Mouse (Mus musculus): ENCODE data around the gene Chsy1. TPM values are rescaled to one million over a fixed set of nuclear protein-coding genes. Genes with fewer than 3 reads are reported as not detected.

Chsy1 gene
- polyA plus RNA-seq, 1 experiment from 2014 or later: 24.0 TPM

GRCm38 (mm10) chr7:66109855-66110635, 730 bp downstream of the Chsy1 start:
- Histone ChIP-seq H3K9me3 (ENCODE audit: control insufficient read depth, low read length) (no peaks in the 10 kb centered on the region), H3K27me3 (ENCODE audit: control insufficient read depth, insufficient read depth, low read length) (no peaks in the 10 kb centered on the region), H3K27ac (replicated peaks in 1 of 2; ENCODE audit: control insufficient read depth in 1 of 2, insufficient read depth in 1 of 2, low read depth in 2 of 2, low read length in 2 of 2) (peak overlapping the region; percentile 63 to 91), H3K4me3 (ENCODE audit: control insufficient read depth in 1 of 2, insufficient read depth in 1 of 2, low read depth in 1 of 2, low read length in 2 of 2) (peak overlapping the region; percentile 84 to 96), H3K9ac (ENCODE audit: low read length) (peak overlapping the region; percentile 90), H3K36me3 (ENCODE audit: control insufficient read depth, insufficient read depth, low read length) (peaks cover 8% of the 10 kb centered on the region; the same call in 1 of the 2 replicates), H3K4me2 (ENCODE audit: low read length) (peak overlapping the region; percentile 96), H3K4me1 (ENCODE audit: control insufficient read depth in 2 of 2, insufficient read depth in 2 of 2, low read length in 2 of 2) (peaks cover 6 to 35% of the 10 kb centered on the region in 2 experiments)
- peak; percentile 54 for ATAC-seq (ENCODE audit: insufficient number of reproducible peaks, insufficient read depth, low FRiP score, low read depth)
- WGBS: under 1% methylated on average over 59 of the region's 77 CpGs

- Histone ChIP-seq H3K36me3 (ENCODE audit: control insufficient read depth, insufficient read depth, low read length) (peaks cover 8% of the 10 kb centered on the region; the same call in 1 of the 2 replicates), H3K9me3 (ENCODE audit: control insufficient read depth, low read length) (no peaks in the 10 kb centered on the region), H3K4me3 (ENCODE audit: control insufficient read depth in 1 of 2, insufficient read depth in 1 of 2, low read depth in 1 of 2, low read length in 2 of 2) (peak overlapping the region; percentile 84 to 96), H3K27me3 (ENCODE audit: control insufficient read depth, insufficient read depth, low read length) (no peaks in the 10 kb centered on the region), H3K27ac (replicated peaks in 1 of 2; ENCODE audit: control insufficient read depth in 1 of 2, insufficient read depth in 1 of 2, low read depth in 2 of 2, low read length in 2 of 2) (peak overlapping the region; percentile 63 to 91), H3K4me1 (ENCODE audit: control insufficient read depth in 2 of 2, insufficient read depth in 2 of 2, low read length in 2 of 2) (peaks cover 6 to 42% of the 10 kb centered on the region in 2 experiments), H3K9ac (ENCODE audit: low read length) (peak overlapping the region; percentile 90), H3K4me2 (ENCODE audit: low read length) (peak overlapping the region; percentile 96)
- no peak for ATAC-seq (ENCODE audit: insufficient number of reproducible peaks, insufficient read depth, low FRiP score, low read depth)
- WGBS: 2% methylated on average over 10 of the region's 10 CpGs
These were observed 1.4 kb downstream of the Chsy1 start for GRCm38 (mm10) chr7:66110636-66111112.

- peaks cover 10 to 47% of the 10 kb centered on the region in 2 experiments for H3K4me1 ChIP-seq (ENCODE audit: control insufficient read depth in 2 of 2, insufficient read depth in 2 of 2, low read length in 2 of 2)
- peak overlapping the region; percentile 84 to 96; a peak in 3 of 4 replicates for H3K4me3 ChIP-seq (ENCODE audit: control insufficient read depth in 1 of 2, insufficient read depth in 1 of 2, low read depth in 1 of 2, low read length in 2 of 2)
- peak overlapping the region; percentile 90 for H3K9ac ChIP-seq (ENCODE audit: low read length)
- H3K4me2 ChIP-seq (ENCODE audit: low read length): peak overlapping the region; percentile 96
- peak overlapping the region; percentile 28 to 91; a peak in 2 of 4 replicates for H3K27ac ChIP-seq (replicated peaks in 1 of 2; ENCODE audit: control insufficient read depth in 1 of 2, insufficient read depth in 1 of 2, low read depth in 2 of 2, low read length in 2 of 2)
- WGBS: 61% methylated on average over 10 of the region's 10 CpGs
- ATAC-seq (ENCODE audit: insufficient number of reproducible peaks, insufficient read depth, low FRiP score, low read depth): no peak
- no peaks in the 10 kb centered on the region for H3K27me3 ChIP-seq (ENCODE audit: control insufficient read depth, insufficient read depth, low read length)
- H3K9me3 ChIP-seq (ENCODE audit: control insufficient read depth, low read length): no peaks in the 10 kb centered on the region
- H3K36me3 ChIP-seq (ENCODE audit: control insufficient read depth, insufficient read depth, low read length): peaks cover 8% of the 10 kb centered on the region; the same call in 1 of the 2 replicates
These were observed 1.9 kb downstream of the Chsy1 start for GRCm38 (mm10) chr7:66111211-66111610.

- Histone ChIP-seq H3K27ac (replicated peaks in 1 of 2; ENCODE audit: control insufficient read depth in 1 of 2, insufficient read depth in 1 of 2, low read depth in 2 of 2, low read length in 2 of 2) (no peak overlapping the region), H3K9me3 (ENCODE audit: control insufficient read depth, low read length) (no peaks in the 10 kb centered on the region), H3K36me3 (ENCODE audit: control insufficient read depth, insufficient read depth, low read length) (peaks cover 8% of the 10 kb centered on the region; the same call in 1 of the 2 replicates), H3K27me3 (ENCODE audit: control insufficient read depth, insufficient read depth, low read length) (no peaks in the 10 kb centered on the region), H3K4me3 (ENCODE audit: control insufficient read depth in 1 of 2, insufficient read depth in 1 of 2, low read depth in 1 of 2, low read length in 2 of 2) (no peak overlapping the region), H3K4me1 (ENCODE audit: control insufficient read depth in 2 of 2, insufficient read depth in 2 of 2, low read length in 2 of 2) (peaks cover 19 to 54% of the 10 kb centered on the region in 2 experiments), H3K9ac (ENCODE audit: low read length) (no peak overlapping the region), H3K4me2 (ENCODE audit: low read length) (0 out of 2 replicates have a peak overlapping the region, but pooled peaks have one; percentile 19)
- WGBS: 80% methylated on average over 3 of the region's 3 CpGs
- ATAC-seq (ENCODE audit: insufficient number of reproducible peaks, insufficient read depth, low FRiP score, low read depth): no peak
These were observed 4.2 kb downstream of the Chsy1 start for GRCm38 (mm10) chr7:66113561-66113960.

GRCm38 (mm10) chr7:66115821-66116343, 6.6 kb downstream of the Chsy1 start:
- Histone ChIP-seq H3K4me1 (ENCODE audit: control insufficient read depth in 2 of 2, insufficient read depth in 2 of 2, low read length in 2 of 2) (peaks cover 22 to 67% of the 10 kb centered on the region in 2 experiments), H3K27me3 (ENCODE audit: control insufficient read depth, insufficient read depth, low read length) (no peaks in the 10 kb centered on the region), H3K9me3 (ENCODE audit: control insufficient read depth, low read length) (no peaks in the 10 kb centered on the region), H3K36me3 (ENCODE audit: control insufficient read depth, insufficient read depth, low read length) (peaks cover 8% of the 10 kb centered on the region; the same call in 1 of the 2 replicates), H3K9ac (ENCODE audit: low read length) (peak overlapping the region; percentile 19; the same call in 1 of the 2 replicates), H3K4me2 (ENCODE audit: low read length) (no peak overlapping the region), H3K27ac (replicated peaks in 1 of 2; ENCODE audit: control insufficient read depth in 1 of 2, insufficient read depth in 1 of 2, low read depth in 2 of 2, low read length in 2 of 2) (no peak overlapping the region), H3K4me3 (ENCODE audit: control insufficient read depth in 1 of 2, insufficient read depth in 1 of 2, low read depth in 1 of 2, low read length in 2 of 2) (no peak overlapping the region)
- ATAC-seq (ENCODE audit: insufficient number of reproducible peaks, insufficient read depth, low FRiP score, low read depth): no peak
- WGBS: 55% methylated on average over 11 of the region's 11 CpGs

- Histone ChIP-seq H3K9me3 (ENCODE audit: control insufficient read depth, low read length) (no peaks in the 10 kb centered on the region), H3K4me1 (ENCODE audit: control insufficient read depth in 2 of 2, insufficient read depth in 2 of 2, low read length in 2 of 2) (peaks cover 22 to 62% of the 10 kb centered on the region in 2 experiments), H3K27me3 (ENCODE audit: control insufficient read depth, insufficient read depth, low read length) (no peaks in the 10 kb centered on the region), H3K36me3 (ENCODE audit: control insufficient read depth, insufficient read depth, low read length) (peaks cover 8% of the 10 kb centered on the region; the same call in 1 of the 2 replicates), H3K4me2 (ENCODE audit: low read length) (0 out of 2 replicates have a peak overlapping the region, but pooled peaks have one; percentile 0), H3K9ac (ENCODE audit: low read length) (no peak overlapping the region), H3K4me3 (ENCODE audit: control insufficient read depth in 1 of 2, insufficient read depth in 1 of 2, low read depth in 1 of 2, low read length in 2 of 2) (no peak overlapping the region), H3K27ac (replicated peaks in 1 of 2; ENCODE audit: control insufficient read depth in 1 of 2, insufficient read depth in 1 of 2, low read depth in 2 of 2, low read length in 2 of 2) (no peak overlapping the region)
- ATAC-seq (ENCODE audit: insufficient number of reproducible peaks, insufficient read depth, low FRiP score, low read depth): no peak
- WGBS: 41% methylated on average over 8 of the region's 8 CpGs
These were observed 7.7 kb downstream of the Chsy1 start for GRCm38 (mm10) chr7:66116906-66117482.

DNA sequence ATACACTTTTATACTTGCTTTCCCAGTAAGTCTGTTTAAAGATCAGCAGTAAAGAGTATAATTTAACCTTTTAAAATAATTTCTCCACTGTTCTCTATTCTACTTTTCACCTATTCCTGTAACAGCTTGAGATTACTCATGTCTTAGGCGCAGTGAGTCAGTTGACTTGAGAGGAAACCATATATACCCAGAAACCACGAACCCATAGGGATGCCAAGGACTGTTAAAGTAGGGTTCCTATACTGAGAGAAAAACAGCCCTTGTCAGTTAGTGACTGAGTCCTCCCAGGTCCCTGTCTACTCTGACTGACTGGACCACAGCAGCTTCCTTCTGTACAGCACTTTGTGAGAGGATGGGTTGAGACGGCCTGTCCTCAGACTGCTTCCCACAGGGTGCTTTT, 8.7 kb downstream of the Chsy1 start:
- H3K27ac ChIP-seq (replicated peaks in 1 of 2; ENCODE audit: control insufficient read depth in 1 of 2, insufficient read depth in 1 of 2, low read depth in 2 of 2, low read length in 2 of 2): no peak overlapping the region
- H3K36me3 ChIP-seq (ENCODE audit: control insufficient read depth, insufficient read depth, low read length): 0 out of 2 replicates have a peak, but pooled peaks cover 5% of the 10 kb centered on the region
- H3K4me3 ChIP-seq (ENCODE audit: control insufficient read depth in 1 of 2, insufficient read depth in 1 of 2, low read depth in 1 of 2, low read length in 2 of 2): no peak overlapping the region
- no peak overlapping the region for H3K4me2 ChIP-seq (ENCODE audit: low read length)
- no peak for ATAC-seq (ENCODE audit: insufficient number of reproducible peaks, insufficient read depth, low FRiP score, low read depth)
- WGBS: 76% methylated on average over 3 of the region's 3 CpGs
- peaks cover 20 to 58% of the 10 kb centered on the region in 2 experiments for H3K4me1 ChIP-seq (ENCODE audit: control insufficient read depth in 2 of 2, insufficient read depth in 2 of 2, low read length in 2 of 2)
- no peaks in the 10 kb centered on the region for H3K9me3 ChIP-seq (ENCODE audit: control insufficient read depth, low read length)
- H3K27me3 ChIP-seq (ENCODE audit: control insufficient read depth, insufficient read depth, low read length): no peaks in the 10 kb centered on the region
- H3K9ac ChIP-seq (ENCODE audit: low read length): no peak overlapping the region

Data from heart, embryonic 14.5 days (tissue).